Mouse (Mus musculus): ENCODE measurements around the gene Ccdc191.

DNA sequence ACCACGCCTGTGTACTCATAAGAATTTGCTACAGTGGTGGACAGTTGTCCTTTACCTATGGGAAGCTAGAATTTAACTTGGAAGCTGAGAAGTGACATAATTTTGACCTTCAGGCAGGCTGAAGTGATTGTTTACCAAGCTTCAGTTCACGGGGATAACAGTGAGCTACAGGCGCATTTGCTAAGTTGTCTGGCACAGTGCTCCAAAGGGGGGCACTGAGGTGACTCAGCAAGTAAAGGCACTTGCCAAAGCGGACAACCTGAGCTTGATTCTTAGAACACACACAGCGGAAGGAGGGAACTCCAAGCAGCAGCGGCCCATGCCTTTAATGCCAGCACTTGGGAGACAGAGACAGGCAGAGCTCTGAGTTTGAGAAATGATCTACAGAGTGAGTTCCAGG is 29.0 kb upstream of the Ccdc191 start:
- TF ChIP-seq POLR2A (IDR thresholded peaks at IDR 0.05; ENCODE audit: insufficient read depth, low read depth, low read length) (no peak), CTCF (IDR thresholded peaks at IDR 0.05) (no peak), EP300 (IDR thresholded peaks at IDR 0.05; ENCODE audit: insufficient read depth, low read depth, low read length) (no peak)
